Mouse (Mus musculus): Measurements from ENCODE around the gene Gkn3. TPM values are rescaled to one million over a fixed set of nuclear protein-coding genes. Genes with fewer than 3 reads are reported as not detected.

Gene Gkn3
- polyA plus RNA-seq (2014; fragmentation: Nextera tagmentation; extraction: Ambion mirVana) = 0.27 TPM in 1 of 2 replicates, not detected in the other

DNA sequence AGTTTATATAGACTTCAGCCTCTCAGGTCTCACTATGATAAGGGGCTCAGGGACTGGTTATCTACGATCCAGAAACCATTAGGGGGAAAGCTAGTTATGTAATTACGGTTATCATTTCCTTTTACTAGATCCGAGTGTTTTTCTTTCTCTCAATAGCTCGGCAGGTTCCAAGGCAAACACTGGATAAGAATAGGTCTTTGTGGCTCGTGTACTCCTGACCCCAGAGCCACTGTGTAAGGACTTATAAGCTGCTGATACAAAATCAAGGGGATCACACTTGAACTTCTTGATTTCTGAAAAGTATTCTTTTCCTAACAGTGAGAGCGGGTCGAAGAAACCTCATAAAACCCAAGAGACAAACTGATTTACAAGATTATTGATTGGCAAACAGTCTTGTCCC, at the start of gene Gkn3:
TSS of gene Gkn3 (minus strand) at position 59 of the 400 bp plus-strand sequence.
- no peak within 1 kb of the TSS for H3K4me3 ChIP-seq (replicated peaks; ENCODE audit: low read depth, low read length)
- DNase-seq (no peak), ATAC-seq (ENCODE audit: low FRiP score, low TSS enrichment) (no peak)
- H3K4me1 ChIP-seq (ENCODE audit: control insufficient read depth, insufficient read depth, low read length) = 0 out of 2 replicates have a peak, but pooled peaks cover 9% of the 10 kb centered on the region
- H3K27ac ChIP-seq (replicated peaks; ENCODE audit: low read depth, low read length) = no peak within 1 kb of the TSS
- H3K9ac ChIP-seq (replicated peaks; ENCODE audit: low read length) = no peak within 1 kb of the TSS
- H3K9me3 ChIP-seq (ENCODE audit: control insufficient read depth, low read length) = no peaks in the 10 kb centered on the region
- WGBS = 65% methylated on average over 7 of the region's 7 CpGs
- no peak within 1 kb of the TSS for H3K4me2 ChIP-seq (ENCODE audit: low read length)
- H3K36me3 ChIP-seq (ENCODE audit: control insufficient read depth, insufficient read depth, low read length) = no peaks in the 10 kb centered on the region
- no peaks in the 10 kb centered on the region for H3K27me3 ChIP-seq (ENCODE audit: control insufficient read depth, insufficient read depth, low read length)

DNA sequence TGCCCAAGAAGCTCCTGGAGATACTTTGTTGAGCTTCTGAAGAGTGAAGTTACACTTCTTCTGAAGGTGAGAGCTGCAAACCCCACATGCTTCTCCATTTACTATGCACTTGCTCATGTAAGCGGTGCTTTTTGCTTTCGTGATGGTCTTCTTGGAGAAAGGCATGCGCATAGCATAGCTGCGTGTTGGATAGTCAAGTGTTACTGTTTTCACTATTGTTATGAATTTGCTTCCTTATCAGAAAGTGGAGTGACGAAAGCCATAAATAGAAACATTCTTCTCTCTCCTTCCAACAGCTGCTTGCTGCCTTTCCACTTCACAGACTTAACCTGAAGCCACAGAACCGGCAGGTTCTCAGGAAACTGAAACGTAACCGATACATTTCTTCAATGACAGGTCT, 48.0 kb upstream of the Gkn3 start:
- no peak overlapping the region for H3K4me2 ChIP-seq (ENCODE audit: low read length)
- H3K27me3 ChIP-seq (ENCODE audit: control insufficient read depth, insufficient read depth, low read length) = no peaks in the 10 kb centered on the region
- no peak overlapping the region for H3K4me3 ChIP-seq (replicated peaks; ENCODE audit: low read depth, low read length)
- H3K9ac ChIP-seq (replicated peaks; ENCODE audit: low read length) = no peak overlapping the region
- no peaks in the 10 kb centered on the region for H3K4me1 ChIP-seq (ENCODE audit: control insufficient read depth, insufficient read depth, low read length)
- no peak for ATAC-seq (ENCODE audit: low FRiP score, low TSS enrichment)
- H3K9me3 ChIP-seq (ENCODE audit: control insufficient read depth, low read length) = no peaks in the 10 kb centered on the region
- WGBS = 93% methylated on average over 8 of the region's 8 CpGs
- DNase-seq = no peak
- H3K36me3 ChIP-seq (ENCODE audit: control insufficient read depth, insufficient read depth, low read length) = no peaks in the 10 kb centered on the region
- H3K27ac ChIP-seq (replicated peaks; ENCODE audit: low read depth, low read length) = no peak overlapping the region

- no peak overlapping the region for H3K4me3 ChIP-seq (replicated peaks; ENCODE audit: low read depth, low read length)
- no peak overlapping the region for H3K9ac ChIP-seq (replicated peaks; ENCODE audit: low read length)
- no peak overlapping the region for H3K27ac ChIP-seq (replicated peaks; ENCODE audit: low read depth, low read length)
- H3K4me1 ChIP-seq (ENCODE audit: control insufficient read depth, insufficient read depth, low read length) = no peaks in the 10 kb centered on the region
- H3K9me3 ChIP-seq (ENCODE audit: control insufficient read depth, low read length) = no peaks in the 10 kb centered on the region
- no peaks in the 10 kb centered on the region for H3K36me3 ChIP-seq (ENCODE audit: control insufficient read depth, insufficient read depth, low read length)
- no peak overlapping the region for H3K4me2 ChIP-seq (ENCODE audit: low read length)
- DNase-seq (no peak), ATAC-seq (ENCODE audit: low FRiP score, low TSS enrichment) (no peak)
- no peaks in the 10 kb centered on the region for H3K27me3 ChIP-seq (ENCODE audit: control insufficient read depth, insufficient read depth, low read length)
- WGBS = 95% methylated on average over 3 of the region's 3 CpGs
Observed at GRCm38 (mm10) chr6:87435791-87436190, 47.1 kb upstream of the Gkn3 start.

DNA sequence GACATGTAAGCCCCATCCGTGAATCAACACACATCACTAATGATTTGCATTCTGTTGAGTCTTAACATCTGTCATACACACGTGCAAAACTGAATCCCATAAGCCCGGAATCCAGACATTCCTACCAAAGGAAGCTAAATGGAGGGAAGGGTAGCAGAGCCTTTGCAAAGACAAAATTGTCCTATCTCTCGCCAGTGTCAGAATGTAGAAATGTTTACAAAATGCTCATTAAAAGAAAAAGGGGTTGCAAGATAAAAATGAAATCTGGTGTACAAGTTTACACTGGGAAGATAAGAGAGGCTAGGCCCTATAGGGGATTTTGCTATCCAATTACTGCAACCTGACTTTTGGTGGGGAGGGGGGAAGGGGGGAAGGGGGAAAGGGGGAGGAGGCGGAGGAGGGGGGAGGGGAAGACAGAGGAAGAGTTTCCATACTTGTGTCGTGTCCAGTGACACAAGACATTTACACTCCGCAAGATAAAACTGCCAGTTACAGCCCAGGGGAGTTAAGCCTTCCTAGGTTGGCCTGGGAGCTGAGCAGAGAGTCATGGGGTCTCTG, 39.8 kb upstream of the Gkn3 start, which contains the start of gene Bmp10:
TSS of gene Bmp10 (plus strand) at position 508 of the 558 bp plus-strand sequence.
- Histone ChIP-seq H3K4me3 (replicated peaks; ENCODE audit: low read depth, low read length) (no peak within 1 kb of the TSS), H3K4me2 (ENCODE audit: low read length) (no peak within 1 kb of the TSS), H3K4me1 (ENCODE audit: control insufficient read depth, insufficient read depth, low read length) (no peaks in the 10 kb centered on the region), H3K9ac (replicated peaks; ENCODE audit: low read length) (no peak within 1 kb of the TSS), H3K27me3 (ENCODE audit: control insufficient read depth, insufficient read depth, low read length) (no peaks in the 10 kb centered on the region), H3K9me3 (ENCODE audit: control insufficient read depth, low read length) (no peaks in the 10 kb centered on the region), H3K36me3 (ENCODE audit: control insufficient read depth, insufficient read depth, low read length) (no peaks in the 10 kb centered on the region), H3K27ac (replicated peaks; ENCODE audit: low read depth, low read length) (no peak within 1 kb of the TSS)
- ATAC-seq (ENCODE audit: low FRiP score, low TSS enrichment) (no peak), DNase-seq (no peak)
- WGBS = 78% methylated on average over 7 of the region's 7 CpGs

- Histone ChIP-seq H3K4me3 (replicated peaks; ENCODE audit: low read depth, low read length) (no peak overlapping the region), H3K27me3 (ENCODE audit: control insufficient read depth, insufficient read depth, low read length) (no peaks in the 10 kb centered on the region), H3K27ac (replicated peaks; ENCODE audit: low read depth, low read length) (no peak overlapping the region), H3K36me3 (ENCODE audit: control insufficient read depth, insufficient read depth, low read length) (no peaks in the 10 kb centered on the region), H3K9ac (replicated peaks; ENCODE audit: low read length) (no peak overlapping the region), H3K9me3 (ENCODE audit: control insufficient read depth, low read length) (no peaks in the 10 kb centered on the region), H3K4me2 (ENCODE audit: low read length) (no peak overlapping the region), H3K4me1 (ENCODE audit: control insufficient read depth, insufficient read depth, low read length) (no peaks in the 10 kb centered on the region)
- ATAC-seq (ENCODE audit: low FRiP score, low TSS enrichment) (no peak), DNase-seq (no peak)
- 53% methylated on average over 8 of the region's 8 CpGs for WGBS
Observed at GRCm38 (mm10) chr6:87427616-87428015, 38.9 kb upstream of the Gkn3 start.

DNA sequence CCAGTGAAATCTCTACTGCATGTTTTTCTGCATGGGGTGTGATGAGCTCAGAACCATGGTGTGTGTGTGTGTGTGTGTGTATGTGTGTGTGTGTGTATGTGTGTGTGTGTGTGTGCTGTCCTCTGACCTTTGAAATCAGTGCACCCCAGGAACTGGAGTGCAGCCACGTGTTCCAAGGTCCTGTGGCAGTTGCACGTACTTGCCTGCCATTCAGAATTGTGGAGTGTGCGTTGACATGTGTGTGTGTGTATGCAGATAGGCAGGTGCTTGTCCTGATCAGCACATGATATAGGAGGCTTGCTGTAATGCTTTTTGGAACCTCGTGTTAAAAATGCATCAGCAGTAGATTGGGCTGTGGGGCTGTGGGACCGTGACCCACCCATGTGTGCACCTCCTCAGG, 38.2 kb upstream of the Gkn3 start:
- WGBS = 85% methylated on average over 5 of the region's 5 CpGs
- Histone ChIP-seq H3K4me1 (ENCODE audit: control insufficient read depth, insufficient read depth, low read length) (no peaks in the 10 kb centered on the region), H3K4me3 (replicated peaks; ENCODE audit: low read depth, low read length) (no peak overlapping the region), H3K9me3 (ENCODE audit: control insufficient read depth, low read length) (no peaks in the 10 kb centered on the region), H3K4me2 (ENCODE audit: low read length) (no peak overlapping the region), H3K27me3 (ENCODE audit: control insufficient read depth, insufficient read depth, low read length) (no peaks in the 10 kb centered on the region), H3K36me3 (ENCODE audit: control insufficient read depth, insufficient read depth, low read length) (no peaks in the 10 kb centered on the region), H3K27ac (replicated peaks; ENCODE audit: low read depth, low read length) (no peak overlapping the region), H3K9ac (replicated peaks; ENCODE audit: low read length) (no peak overlapping the region)
- ATAC-seq (ENCODE audit: low FRiP score, low TSS enrichment) (no peak), DNase-seq (no peak)

DNA sequence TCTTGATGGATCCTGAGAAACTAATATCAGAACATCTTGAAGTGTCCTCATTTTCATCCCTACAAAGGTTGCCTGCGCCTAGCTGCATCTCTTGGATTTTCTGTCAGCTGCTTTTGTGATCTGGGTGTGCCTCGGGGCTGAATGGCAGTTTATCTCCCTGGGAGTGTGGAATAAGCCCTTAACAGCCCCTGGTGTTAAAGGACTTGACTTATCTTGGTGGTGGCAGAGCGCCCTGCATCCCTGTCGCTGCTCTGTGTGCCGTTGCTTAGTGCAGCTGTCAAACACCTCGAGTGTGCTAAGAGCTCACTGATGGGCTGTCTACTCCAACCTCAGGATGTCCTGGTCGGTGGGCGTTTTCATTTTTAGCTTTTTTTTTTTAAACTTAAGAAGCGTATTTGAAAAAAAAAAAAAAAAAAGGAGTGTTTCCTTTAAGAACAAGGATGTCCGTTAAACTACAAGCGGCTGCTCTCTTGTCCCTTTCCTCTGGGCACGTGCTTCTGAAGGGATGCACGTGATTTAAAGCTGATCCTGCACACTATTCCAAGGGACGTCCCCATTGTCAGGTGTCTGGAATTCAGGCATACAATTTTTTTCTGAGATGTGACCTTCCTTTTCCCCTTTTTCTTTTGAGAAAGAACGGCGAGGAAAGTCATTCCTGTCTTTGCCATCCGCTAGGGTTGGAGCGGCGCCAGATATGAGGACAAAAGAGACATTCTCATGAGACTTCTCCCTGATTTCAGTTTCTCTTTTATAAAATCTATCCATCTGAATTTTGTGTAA, 35.5 kb upstream of the Gkn3 start:
- Histone ChIP-seq H3K4me1 (ENCODE audit: control insufficient read depth, insufficient read depth, low read length) (no peaks in the 10 kb centered on the region), H3K27me3 (ENCODE audit: control insufficient read depth, insufficient read depth, low read length) (no peaks in the 10 kb centered on the region), H3K4me2 (ENCODE audit: low read length) (peak overlapping the region; percentile 30), H3K27ac (replicated peaks; ENCODE audit: low read depth, low read length) (no peak overlapping the region), H3K9ac (replicated peaks; ENCODE audit: low read length) (no peak overlapping the region), H3K9me3 (ENCODE audit: control insufficient read depth, low read length) (no peaks in the 10 kb centered on the region), H3K36me3 (ENCODE audit: control insufficient read depth, insufficient read depth, low read length) (no peaks in the 10 kb centered on the region), H3K4me3 (replicated peaks; ENCODE audit: low read depth, low read length) (no peak overlapping the region)
- peak; percentile 67 for DNase-seq
- 50% methylated on average over 19 of the region's 19 CpGs for WGBS
- ATAC-seq (ENCODE audit: low FRiP score, low TSS enrichment) = no peak

DNA sequence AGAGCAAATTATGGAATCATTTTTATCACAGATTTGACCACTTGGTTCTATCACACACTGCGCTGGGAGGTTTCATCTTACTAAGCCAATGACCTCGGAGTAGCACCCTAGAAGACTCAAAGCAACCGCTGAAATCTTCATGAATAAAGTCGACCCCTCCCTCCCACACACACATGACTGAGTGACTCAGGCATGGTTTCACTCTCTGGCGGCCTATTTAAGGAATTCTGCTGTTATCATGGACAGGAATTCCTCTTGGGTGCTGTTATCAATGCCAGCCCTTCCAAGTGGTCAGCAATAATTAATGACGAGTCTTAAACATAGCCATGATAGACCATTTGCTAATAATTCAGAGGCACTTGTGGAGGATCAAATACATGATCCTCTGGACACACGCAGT, 33.6 kb upstream of the Gkn3 start:
- Histone ChIP-seq H3K4me2 (ENCODE audit: low read length) (no peak overlapping the region), H3K27ac (replicated peaks; ENCODE audit: low read depth, low read length) (no peak overlapping the region), H3K27me3 (ENCODE audit: control insufficient read depth, insufficient read depth, low read length) (no peaks in the 10 kb centered on the region), H3K9me3 (ENCODE audit: control insufficient read depth, low read length) (no peaks in the 10 kb centered on the region), H3K4me3 (replicated peaks; ENCODE audit: low read depth, low read length) (no peak overlapping the region), H3K36me3 (ENCODE audit: control insufficient read depth, insufficient read depth, low read length) (no peaks in the 10 kb centered on the region), H3K4me1 (ENCODE audit: control insufficient read depth, insufficient read depth, low read length) (no peaks in the 10 kb centered on the region), H3K9ac (replicated peaks; ENCODE audit: low read length) (no peak overlapping the region)
- WGBS = 87% methylated on average over 7 of the region's 7 CpGs
- DNase-seq = no peak
- ATAC-seq (ENCODE audit: low FRiP score, low TSS enrichment) = no peak

DNA sequence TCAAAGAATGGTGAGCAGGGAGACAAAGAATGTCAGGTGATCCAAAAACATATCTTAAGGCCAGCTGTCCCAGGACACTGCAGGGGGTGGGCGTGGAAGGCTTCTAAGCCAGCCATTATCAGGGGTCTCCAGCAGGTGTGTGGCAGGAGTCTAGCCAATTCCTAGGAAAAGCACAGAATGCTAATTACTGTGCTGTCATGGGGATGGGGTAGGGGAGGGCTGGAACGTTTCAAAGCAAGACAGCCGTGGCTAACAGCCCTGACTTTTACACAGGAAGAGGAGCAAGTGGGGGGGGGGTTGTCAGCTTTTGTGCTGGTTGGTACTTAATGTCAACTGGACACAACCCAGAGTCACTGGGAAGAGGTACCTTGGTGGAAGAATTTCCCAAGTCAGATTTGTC, 23.3 kb upstream of the Gkn3 start:
- no peak for ATAC-seq (ENCODE audit: low FRiP score, low TSS enrichment)
- Histone ChIP-seq H3K9me3 (ENCODE audit: control insufficient read depth, low read length) (no peaks in the 10 kb centered on the region), H3K36me3 (ENCODE audit: control insufficient read depth, insufficient read depth, low read length) (no peaks in the 10 kb centered on the region), H3K4me2 (ENCODE audit: low read length) (no peak overlapping the region), H3K27me3 (ENCODE audit: control insufficient read depth, insufficient read depth, low read length) (no peaks in the 10 kb centered on the region), H3K27ac (replicated peaks; ENCODE audit: low read depth, low read length) (no peak overlapping the region), H3K4me1 (ENCODE audit: control insufficient read depth, insufficient read depth, low read length) (no peaks in the 10 kb centered on the region), H3K9ac (replicated peaks; ENCODE audit: low read length) (no peak overlapping the region), H3K4me3 (replicated peaks; ENCODE audit: low read depth, low read length) (no peak overlapping the region)
- DNase-seq = peak; percentile 21
- 21% methylated on average over 3 of the region's 3 CpGs for WGBS

All from midbrain, embryonic 14.5 days (tissue).